Mouse (Mus musculus) CD8-positive naive resting alpha-beta T cell, adult 2 months (primary cell): Measurements from ENCODE around the gene Mif.
A peak's percentile ranks its signal among the peaks of the same experiment; 100 is the strongest.
"Not testable (repeated sequence)": the region's sequence is repeated elsewhere in the genome, so short reads cannot be mapped to it uniquely, and the experiment has no call there.

ENCODE experiments used
- DNase-seq, 2 experiments: peaks; one replicate each; pipeline ENCODE4 v3.0.0; 2022; ENCODE audit warnings: low read depth in 2 of 2, low spot score in 2 of 2

Mif gene

DNA sequence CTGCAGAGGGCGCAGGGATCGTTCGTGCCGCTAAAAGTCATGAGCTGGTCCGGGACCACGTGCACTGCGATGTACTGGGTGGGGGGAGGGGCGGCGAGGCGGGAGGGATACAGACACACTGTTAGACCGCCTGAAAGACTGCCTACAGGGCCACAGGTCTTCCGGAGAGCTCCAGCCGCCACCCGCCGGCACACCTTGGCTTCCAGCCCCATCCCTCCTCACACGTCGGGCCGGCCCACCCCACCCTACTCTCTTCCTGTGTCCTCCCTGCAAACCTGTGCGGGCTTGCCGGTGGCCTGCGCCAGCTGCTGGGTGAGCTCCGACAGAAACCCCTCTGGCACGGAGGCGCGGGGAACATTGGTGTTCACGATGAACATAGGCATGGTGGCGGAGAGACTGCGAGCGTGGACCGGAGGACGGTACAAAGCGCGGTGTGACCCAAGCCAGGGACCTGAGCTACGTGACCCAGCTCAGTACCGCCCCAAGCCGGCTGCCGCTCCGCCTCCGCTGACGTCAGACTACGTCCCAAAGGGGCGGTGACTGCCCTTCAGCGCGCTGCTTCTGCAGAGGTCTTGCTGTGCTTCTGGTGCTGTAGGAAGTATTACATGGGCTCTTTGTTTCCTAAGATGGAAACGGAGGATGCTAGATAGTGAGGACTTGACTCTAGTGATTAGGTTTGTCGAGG, at the start of gene Mif:
Gene Mif, minus strand, starts transcription at position 455 of the 685 bp plus-strand sequence.
- peak; percentile 78 to 87 for DNase-seq

DNA sequence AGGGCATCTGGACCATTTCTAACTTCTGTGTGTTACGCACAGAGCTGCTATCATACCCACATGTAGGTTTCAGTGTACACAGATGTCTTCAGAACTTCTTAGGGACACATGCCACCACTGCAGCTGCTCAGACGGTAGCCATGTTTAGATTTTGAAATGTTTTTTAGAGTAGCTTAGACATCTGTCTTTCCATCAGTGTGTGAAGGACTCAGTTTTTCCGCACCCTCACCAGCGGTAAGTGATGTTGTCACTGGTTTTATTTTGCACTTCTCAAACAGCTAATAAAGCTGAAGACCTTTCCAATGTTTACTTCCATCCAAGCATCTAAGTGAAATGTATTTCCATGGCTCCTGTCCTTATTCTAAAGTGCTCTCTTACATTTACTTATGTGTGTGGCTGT, 46.8 kb upstream of the Mif start:
- no peak for DNase-seq

DNA sequence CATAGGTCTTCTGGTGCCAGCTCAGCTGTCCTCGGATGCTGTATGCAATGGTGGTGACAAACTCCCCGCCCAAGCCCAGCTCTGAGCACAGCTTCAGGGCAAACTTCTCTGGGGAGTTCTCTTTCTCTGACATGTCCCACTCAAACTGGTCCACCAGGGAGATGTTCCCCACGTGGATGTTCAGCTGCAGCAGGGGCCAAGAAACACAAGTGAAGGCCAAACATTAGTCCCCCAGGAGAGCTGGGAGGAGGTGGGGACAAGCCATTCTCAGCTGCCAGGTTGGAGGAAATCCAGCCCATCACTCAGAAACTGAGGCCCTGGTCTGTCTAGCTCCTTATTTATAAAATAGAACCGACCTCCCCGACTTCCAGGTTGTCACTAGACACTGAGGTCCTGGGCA, 44.4 kb upstream of the Mif start:
- DNase-seq = no peak

DNA sequence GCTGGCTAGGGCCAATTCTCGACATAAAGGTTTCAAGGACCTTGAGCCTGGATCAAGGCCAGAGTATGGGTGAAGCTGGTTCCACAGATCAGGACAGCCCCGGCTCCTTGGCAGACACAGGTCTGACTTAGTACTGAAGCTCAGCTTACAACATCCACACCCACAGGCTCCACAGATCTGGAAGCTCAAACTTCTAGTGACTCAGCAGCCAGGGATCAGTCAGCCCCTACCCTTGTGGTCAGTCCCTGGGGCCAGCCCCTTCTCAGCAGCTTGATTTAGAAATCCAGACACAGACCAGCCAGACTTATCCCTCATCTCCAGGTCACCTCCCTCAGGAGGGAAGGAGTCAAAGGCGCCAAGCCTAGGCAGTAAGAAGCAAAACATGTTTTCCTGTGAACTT, 38.8 kb upstream of the Mif start:
- no peak for DNase-seq

DNA sequence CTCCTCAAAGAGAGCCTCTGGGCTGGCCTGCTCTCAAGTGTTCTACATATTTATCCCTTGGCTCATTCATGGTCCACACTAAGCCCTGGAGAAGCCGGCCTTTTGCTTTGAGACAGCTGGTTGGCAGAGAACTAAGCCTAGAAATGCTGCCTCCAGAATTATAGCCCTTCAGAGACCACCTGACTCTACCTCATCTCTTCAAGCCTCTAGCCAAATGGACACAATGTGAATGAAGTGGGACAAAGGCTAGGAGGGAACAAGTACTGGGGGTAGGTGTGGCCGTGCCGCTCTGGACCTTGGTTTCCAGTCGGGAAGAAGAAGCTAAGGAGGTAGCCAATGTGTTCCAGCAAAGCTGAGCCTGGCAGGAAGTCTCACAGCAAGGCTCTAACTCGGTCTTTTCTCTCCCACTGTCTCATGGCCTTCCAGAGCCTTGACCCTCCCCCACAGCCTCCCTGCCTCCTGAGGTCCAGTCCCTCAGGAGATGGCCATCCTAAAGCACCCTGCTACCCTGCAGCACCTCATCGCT, 38.1 kb upstream of the Mif start:
- DNase-seq = no peak

DNA sequence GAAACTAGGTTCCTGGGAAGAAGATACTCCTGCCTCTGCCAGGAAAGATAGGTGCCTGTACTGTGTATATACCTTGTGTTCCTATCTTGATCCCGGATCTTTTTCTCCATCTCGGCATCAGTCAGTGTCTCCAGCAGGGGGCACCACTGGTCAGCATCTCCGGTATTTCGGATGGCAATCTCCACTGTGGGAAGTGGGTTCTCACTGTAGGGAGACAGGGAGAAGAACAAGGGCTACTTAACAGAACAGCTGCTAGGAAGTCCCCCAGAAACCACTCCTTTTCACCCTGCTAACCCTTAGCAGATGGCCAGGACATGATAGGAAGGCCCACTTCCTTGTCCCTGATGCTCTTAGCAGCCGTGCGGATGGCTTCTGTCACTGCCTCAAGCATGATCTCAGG, 37.3 kb upstream of the Mif start:
- DNase-seq = peak; percentile 29 to 31

DNA sequence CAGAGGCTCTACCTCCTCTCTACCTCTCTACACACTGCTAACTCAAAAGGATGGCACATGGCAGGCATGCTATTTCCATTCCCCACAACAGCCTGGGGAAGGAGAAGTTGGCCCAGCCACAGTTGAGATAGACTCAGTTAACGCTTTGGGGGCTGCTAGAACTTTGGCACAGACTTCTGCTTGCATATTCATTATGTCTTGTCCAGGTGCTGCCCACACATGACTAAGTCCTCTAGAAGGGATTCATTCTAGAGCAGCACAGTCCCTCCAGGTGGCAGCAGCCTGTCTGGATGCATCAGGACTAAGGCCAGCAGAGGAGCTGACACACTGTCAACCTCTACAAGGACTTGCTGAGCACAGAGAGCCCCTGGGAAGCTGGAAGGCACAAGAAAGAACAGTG, 36.2 kb upstream of the Mif start:
- DNase-seq = no peak

DNA sequence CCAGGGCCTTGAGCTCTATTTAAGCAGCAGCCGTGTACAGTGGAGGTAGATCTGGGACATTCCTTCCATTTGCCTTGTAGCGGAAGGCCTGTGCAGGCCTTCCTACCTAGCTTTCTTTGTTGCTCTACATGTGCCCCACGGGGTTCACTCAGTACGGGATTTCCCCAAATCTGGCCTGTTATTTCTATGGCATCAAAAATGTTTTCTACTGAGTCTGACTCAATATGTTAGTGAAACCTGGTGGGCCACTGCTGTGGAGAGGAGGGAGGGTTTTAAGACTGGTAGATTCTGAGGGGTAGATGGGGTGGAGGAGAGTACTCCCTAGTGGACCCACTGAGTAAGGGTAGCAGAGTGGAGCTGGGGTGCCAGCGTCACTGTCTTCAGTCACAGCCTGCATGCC, 35.7 kb upstream of the Mif start:
- no peak for DNase-seq

DNA sequence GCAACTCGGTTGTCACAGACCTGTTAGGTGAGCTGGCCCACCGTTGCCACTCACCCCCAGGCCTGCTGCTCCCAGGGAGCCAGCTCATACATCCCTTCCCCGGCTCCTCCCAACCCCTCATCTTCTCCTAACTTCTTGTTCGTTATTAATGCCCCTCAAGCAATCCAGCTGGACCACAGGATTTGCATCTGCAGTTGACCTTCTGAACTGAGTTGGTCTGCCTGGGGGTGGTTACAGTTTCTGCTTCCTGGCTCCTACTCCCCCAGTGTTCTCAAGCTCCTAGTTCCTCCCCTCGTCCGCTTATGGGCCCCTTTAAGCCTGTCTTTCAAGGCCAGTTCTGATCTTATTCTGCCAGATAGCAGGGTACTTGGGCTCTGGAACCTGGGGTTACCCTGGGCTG, 34.6 kb upstream of the Mif start:
- DNase-seq = no peak

DNA sequence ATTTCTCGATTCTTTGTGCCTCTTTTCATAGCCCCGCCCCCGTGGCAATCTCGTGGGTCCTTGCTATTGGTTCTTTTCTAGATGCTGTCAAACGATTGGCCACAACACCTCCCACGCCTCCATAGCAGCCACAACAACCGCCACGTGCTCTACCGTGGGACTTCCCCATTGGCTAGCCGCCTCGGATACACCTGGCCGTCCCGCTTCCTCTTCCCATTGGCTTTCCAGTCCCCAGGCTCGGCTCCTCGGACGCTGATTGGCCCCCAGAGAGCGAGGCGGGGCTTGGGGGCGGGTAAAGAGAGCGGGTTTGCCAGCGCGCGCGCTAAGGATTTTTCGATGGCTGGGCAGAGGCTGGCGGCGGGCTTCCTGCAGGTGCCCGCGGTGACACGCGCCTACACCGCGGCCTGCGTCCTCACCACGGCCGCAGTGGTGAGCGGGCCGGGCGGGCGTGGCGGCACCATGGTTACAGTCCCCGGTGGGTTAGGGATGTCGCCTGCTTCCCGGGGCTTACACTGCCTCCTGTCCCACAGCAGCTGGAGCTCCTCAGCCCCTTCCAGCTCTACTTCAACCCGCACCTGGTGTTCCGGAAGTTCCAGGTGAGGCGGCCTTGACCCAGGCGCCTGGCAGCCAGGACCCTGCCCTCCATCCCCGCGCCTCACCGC, 33.2 kb upstream of the Mif start, which contains the start of gene Derl3:
Gene Derl3, plus strand, starts transcription at position 325 of the 662 bp plus-strand sequence.
- DNase-seq = peak; percentile 95 to 96

DNA sequence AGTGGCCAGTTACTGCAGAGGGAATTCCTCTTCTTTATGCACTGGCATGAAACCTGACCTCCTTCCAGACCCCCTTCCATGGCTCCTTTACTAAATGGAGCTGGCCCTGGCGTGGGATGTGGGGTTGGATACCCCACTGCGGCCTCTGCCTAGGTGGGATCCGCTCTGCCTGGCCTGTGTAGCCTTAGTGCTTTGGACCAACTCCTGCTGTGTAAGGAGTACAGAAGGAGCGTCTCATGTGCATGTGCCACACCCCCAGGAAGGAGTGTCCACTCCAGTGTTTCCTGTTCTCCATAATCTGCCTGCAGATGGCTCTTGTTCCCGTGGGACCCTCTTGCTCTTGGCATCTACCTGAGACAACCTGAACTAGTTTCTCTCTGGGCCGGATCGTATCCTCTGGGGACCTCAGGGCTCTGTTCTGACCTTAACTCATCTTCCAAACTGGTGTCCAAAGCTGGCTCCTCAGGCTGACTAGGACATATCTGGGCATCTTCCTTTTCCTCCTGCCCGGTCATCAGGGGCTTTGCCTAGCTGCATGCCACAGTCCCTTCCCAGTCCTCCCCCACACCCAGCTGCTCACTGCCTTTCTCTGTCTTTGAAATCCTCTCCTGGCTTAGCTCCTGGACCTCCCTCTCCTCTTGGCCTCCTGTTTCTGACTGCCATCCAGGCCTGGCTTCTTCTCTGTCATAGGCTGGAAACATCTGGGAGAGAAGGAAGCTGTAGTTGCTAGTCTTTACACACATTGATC, 29.5 kb upstream of the Mif start:
- DNase-seq = no peak

DNA sequence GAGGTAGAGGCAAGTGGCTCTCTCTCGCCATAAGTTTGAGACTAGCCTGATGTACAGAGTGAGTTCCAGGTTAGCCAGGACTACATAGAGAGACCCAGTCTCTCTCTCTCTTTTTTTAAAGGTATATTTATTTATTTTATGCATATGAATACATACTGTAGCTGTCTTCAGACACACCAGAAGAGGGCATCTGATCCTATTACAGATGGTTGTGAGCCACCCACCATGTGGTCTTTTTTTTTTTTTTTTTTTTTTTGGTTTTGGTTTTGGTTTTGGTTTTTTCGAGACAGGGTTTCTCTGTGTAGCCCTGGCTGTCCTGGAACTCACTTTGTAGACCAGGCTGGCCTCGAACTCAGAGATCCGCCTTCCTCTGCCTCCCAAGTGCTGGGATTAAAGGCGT, 27.5 kb upstream of the Mif start:
- not testable (repeated sequence) for DNase-seq

DNA sequence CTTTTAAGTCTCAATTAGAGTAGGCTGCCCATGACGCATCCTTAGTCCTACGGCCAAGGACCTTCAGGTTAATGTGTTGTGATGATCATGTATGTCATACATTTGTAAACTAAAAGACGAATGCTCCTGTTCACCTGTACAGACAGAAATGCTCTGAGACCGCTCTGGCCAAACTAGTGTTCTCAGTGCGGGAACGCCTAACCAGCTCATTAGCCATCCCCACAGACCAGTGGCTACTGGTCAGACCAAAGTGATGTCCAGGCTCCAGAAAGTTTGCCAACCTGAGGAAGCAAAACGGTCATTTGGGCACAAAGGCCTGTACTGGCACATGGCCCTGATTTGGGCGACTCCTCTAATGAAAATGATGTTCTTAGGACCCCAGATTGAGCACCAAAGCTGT, 24.7 kb upstream of the Mif start:
- no peak for DNase-seq

DNA sequence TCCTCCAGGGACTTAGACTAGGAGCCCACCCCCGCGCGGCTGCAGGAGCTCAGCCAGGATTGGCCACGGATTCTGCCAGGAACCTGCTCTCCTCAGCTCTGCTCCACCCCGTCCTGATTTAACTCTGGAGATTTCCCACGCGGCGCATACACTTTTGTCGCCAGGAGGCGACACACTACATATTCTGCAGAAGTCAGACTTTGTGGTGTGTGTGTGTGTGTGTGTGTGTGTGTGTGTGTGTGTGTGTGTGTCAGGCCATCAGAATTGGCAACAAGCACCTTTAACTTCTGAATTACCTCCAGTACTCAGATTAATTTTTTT, 23.2 kb upstream of the Mif start:
- peak; percentile 56 to 66 for DNase-seq

DNA sequence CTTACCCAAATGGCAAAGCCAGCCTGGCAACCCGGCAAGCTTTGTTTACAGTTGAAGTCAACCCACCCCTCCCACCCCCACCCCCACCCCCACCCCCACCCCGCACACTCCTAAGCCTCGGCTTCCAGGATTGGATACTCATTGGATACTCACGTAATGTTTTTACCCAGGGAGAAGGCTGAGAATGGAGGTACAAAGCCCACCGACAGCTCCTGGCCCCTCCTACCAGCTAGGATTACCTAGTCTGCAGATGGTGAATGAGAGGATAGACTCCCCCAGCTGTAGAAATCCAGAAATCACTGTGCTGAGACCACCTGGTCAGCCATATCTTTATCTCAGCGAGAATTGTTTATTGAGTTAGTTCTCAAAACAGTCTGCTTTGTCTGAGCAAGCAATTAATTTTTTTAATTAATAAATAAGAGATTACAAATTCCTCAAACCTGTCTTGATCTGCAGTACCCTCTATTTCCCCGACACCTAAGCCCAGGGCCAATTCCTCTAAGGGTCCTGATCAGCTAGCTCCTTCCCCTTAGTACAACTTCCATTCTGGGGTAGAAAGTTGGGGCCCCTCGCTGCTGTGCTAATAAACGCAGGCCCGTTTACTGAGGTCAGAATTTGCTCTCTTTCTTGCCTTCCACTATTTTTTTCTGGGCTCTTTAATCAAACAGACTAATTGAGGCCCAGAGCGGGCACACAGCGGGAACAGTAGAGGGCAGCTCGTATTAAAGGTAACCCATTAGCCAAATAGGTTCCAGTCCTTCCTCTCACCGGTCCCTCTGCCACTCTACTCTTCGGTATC, 22.6 kb upstream of the Mif start:
- DNase-seq = no peak

DNA sequence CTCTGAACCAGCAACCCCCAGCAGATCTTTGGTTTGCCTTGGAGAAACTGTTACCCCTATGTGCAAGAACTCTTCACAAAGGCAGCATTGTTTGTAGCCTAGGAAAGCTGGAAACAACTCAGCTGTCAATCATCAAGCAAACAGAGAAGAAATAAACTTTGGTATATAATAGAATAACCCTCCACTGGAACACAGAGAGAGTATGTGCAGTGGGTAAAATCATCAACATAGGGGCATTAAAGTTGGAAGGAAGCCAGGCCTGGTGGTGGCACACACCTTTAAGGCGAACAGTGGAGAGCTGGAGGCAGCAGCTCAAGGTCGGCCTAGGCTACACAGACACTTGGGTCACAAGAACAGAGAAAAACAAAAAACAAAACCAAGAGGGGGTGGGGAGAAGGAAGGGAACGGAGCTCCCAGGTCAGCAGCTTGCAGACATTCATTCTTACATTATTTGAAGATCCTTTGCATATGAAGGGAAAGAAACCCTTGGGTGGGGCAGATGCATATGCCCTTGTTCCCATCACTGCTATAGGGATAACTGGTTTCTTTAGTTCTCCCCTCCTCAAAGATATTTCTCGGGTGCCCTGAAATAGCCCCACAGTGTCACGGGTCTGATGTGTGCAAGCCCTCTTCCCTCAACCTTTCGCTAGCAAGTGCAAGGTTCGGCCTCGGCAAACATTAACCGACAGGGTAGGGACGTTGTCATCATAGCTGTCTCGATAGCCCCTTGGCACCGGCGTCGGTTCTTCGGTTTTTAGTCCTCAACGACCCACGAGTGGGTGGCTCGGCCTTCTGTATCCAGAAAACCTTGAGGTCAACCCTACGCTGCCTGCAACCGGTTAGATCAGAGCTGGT, 21.8 kb upstream of the Mif start:
- no peak for DNase-seq

DNA sequence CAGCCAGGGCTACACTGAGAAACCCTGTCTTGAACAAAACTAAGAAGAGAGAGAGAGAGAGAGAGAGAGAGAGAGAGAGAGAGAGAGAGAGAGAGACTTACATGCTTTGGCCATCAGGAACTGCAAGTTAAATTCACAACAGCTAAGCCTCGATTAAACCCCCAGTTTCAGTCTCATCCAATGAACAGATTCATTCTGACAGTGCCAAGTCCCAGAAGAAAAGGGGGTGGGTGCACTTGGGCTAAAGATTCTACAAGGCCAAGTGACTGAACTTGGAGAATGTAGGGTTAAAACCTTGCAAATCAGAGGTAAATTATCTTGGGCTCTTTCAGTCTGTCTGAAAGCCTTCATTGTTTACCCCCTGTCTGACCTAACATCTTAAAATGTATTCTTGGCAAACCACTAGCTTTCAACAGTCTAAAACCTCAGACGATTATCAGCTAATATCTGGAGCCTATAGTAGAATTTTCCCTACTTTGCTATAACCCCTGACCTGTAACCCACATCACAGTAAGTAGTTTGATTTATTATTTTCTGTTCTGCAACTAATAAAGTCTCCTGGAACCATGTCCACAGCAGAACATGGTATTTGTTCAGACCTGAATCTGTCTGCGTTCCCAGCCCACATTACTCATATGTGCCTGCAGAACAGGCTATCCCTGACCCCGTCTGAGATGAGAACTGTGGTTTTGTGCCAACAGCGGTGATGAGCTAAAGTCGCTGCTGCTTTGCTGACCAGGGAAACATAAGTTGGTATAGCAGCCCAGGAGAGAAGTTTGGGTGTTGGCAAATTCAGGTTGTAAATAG, 20.9 kb upstream of the Mif start:
- DNase-seq = no peak

DNA sequence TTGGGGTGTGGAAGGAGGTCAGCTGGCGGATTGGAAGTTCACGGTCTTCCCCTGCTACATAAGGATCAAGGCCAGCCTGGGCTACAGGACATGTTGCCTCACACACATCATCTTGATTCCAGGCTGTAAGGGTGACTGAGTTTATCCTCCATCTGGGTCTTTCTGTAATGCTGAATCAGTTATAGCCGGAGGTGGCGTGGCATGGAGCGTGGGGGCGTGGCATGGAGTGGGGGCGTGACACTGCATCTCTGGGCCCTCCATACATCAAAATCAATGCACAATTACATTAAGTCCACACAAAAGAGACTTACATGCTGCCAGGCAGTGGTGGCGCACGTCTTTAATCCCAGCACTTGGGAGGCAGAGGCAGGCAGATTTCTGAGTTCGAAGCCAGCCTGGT, 20.3 kb upstream of the Mif start:
- no peak for DNase-seq

DNA sequence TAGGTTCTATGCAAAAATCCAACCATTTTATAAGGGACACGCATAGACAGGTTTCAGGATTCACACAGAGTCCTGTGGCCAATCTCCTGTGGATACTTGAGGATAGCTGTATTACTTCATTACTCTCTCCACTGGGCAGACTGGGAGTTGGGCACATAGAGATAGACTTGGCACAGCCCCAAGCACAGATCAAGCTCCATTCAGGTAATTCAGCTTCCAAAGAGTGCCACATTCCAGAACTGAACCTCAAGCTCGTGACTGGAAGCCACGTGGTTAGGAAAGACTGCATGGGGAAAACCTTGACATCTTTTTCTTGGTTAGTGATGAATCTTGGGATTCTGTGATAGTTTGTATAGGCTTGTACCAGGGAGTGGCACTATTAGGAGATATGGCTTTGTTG, 18.8 kb upstream of the Mif start:
- DNase-seq = no peak
